Mouse (Mus musculus) lung, postnatal 0 days (tissue): Measurements from ENCODE around the gene Dus1l.
"Not testable (repeated sequence)": the region's sequence is repeated elsewhere in the genome, so short reads cannot be mapped to it uniquely, and the experiment has no call there.

Experiments
- CTCF ChIP-seq: IDR thresholded peaks from 2 replicates; pipeline ENCODE4 v1.5.1; 2016; ENCODE audit warnings: antibody characterized with exemption, mild to moderate bottlenecking
- EP300 ChIP-seq: IDR thresholded peaks from 2 replicates; pipeline ENCODE4 v1.6.1; 2016; ENCODE audit warnings: antibody characterized with exemption, mild to moderate bottlenecking, control low read depth

- TF ChIP-seq CTCF, EP300: not testable (repeated sequence)
Measured at GRCm38 (mm10) chr11:120763121-120763999, 32.8 kb downstream of the Dus1l start.
